Mouse (Mus musculus): ENCODE results near the gene Ttll5. TPM values are rescaled to one million over a fixed set of nuclear protein-coding genes. Genes with fewer than 3 reads are reported as not detected.

The Ttll5 gene
- polyA plus RNA-seq (2012; rRNA removed): 16.3 and 20.2 TPM in 2 replicates
- polyA plus RNA-seq (2014; fragmentation: Nextera tagmentation; extraction: Ambion mirVana): 13.9 and 14.6 TPM in 2 replicates

DNA sequence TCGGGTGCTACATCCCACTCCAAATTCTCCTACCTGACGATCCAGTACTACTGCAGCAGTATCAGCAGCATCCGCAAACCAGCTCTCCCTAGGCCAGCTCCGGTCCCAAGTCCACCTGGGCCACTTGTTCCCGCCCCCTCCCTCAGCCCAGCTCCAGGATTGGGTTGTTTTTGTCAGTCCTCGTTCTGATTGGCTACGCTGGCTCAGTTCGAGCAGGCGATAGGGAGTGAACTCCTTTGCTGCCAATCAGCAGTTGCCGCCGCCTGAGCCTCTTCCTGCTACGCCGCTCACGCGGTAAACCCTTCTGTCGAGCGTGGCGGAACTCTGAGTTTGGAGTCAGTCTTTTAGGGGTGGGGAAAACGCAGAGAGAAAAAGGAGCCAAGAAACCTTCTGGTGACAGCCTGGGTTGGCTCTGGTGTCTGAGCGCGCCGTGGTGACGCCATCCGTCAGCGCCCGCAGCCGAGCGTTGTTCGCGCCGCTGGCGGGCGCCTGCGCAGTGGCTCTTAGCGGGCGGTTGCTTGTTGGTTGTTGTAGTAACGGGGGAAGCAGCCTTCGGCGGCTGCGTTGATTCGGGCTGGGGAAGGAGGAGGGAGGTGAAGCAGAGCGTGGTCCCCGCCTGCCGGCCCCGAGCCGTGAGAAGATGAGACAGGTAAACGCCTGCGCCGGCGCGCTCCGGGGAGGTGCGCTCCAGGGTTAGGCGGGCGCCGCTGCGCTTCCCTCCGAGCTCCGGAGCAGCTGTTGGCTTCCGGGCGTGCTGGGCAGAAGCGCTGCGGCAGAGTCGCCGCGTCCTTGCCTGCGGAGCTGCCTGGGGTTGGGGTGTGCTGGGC lies at the start of gene Ttll5, which contains the start of gene Erg28:
TSS of gene Ttll5 (plus strand) at position 222 of the 827 bp plus-strand sequence.
TSS of gene Erg28 (minus strand) at position 113 of the 827 bp plus-strand sequence.
- TF ChIP-seq POLR2A (IDR thresholded peaks at IDR 0.05; ENCODE audit: borderline replicate concordance, extremely low read depth, insufficient read depth, insufficient read length): no peak
- Histone ChIP-seq H3K4me1 (ENCODE audit: control insufficient read depth, insufficient read depth, low read length) (peaks cover 8% of the 10 kb centered on the region; the same call in 1 of the 2 replicates), H3K4me2 (replicated peaks; ENCODE audit: low read depth, low read length, severe bottlenecking) (peak within 1 kb of the TSS; percentile 89), H3K27ac (replicated peaks; ENCODE audit: low read depth, low read length) (peak within 1 kb of the TSS; percentile 90), H3K4me3 (replicated peaks; ENCODE audit: low read length) (peak within 1 kb of the TSS; percentile 67), H3K27me3 (ENCODE audit: control insufficient read depth, insufficient read depth, low read length) (no peaks in the 10 kb centered on the region), H3K9ac (ENCODE audit: low read depth, low read length, severe bottlenecking) (peak within 1 kb of the TSS; percentile 74), H3K36me3 (ENCODE audit: control insufficient read depth, insufficient read depth, low read length) (peaks cover 33% of the 10 kb centered on the region), H3K9me3 (ENCODE audit: control insufficient read depth, low read length) (no peaks in the 10 kb centered on the region)
- ATAC-seq (ENCODE audit: low FRiP score, low read depth) (peak; percentile 98), DNase-seq (ENCODE audit: low spot score) (peak; percentile 95)
- under 1% methylated on average over 65 of the region's 67 CpGs for WGBS

GRCm38 (mm10) chr12:85778962-85779361 lies 45.5 kb upstream of the Ttll5 start:
- DNase-seq (ENCODE audit: low spot score) (no peak), ATAC-seq (ENCODE audit: low FRiP score, low read depth) (no peak)
- no peak for TF ChIP-seq POLR2A (IDR thresholded peaks at IDR 0.05; ENCODE audit: borderline replicate concordance, extremely low read depth, insufficient read depth, insufficient read length)
- Histone ChIP-seq H3K36me3 (ENCODE audit: control insufficient read depth, insufficient read depth, low read length) (no peaks in the 10 kb centered on the region), H3K27me3 (ENCODE audit: control insufficient read depth, insufficient read depth, low read length) (no peaks in the 10 kb centered on the region), H3K4me3 (replicated peaks; ENCODE audit: low read length) (no peak overlapping the region), H3K4me1 (ENCODE audit: control insufficient read depth, insufficient read depth, low read length) (no peaks in the 10 kb centered on the region), H3K9me3 (ENCODE audit: control insufficient read depth, low read length) (no peaks in the 10 kb centered on the region; the same call in 1 of the 2 replicates), H3K4me2 (replicated peaks; ENCODE audit: low read depth, low read length, severe bottlenecking) (no peak overlapping the region), H3K27ac (replicated peaks; ENCODE audit: low read depth, low read length) (no peak overlapping the region), H3K9ac (ENCODE audit: low read depth, low read length, severe bottlenecking) (no peak overlapping the region)
- 89% methylated on average over 2 of the region's 3 CpGs for WGBS

DNA sequence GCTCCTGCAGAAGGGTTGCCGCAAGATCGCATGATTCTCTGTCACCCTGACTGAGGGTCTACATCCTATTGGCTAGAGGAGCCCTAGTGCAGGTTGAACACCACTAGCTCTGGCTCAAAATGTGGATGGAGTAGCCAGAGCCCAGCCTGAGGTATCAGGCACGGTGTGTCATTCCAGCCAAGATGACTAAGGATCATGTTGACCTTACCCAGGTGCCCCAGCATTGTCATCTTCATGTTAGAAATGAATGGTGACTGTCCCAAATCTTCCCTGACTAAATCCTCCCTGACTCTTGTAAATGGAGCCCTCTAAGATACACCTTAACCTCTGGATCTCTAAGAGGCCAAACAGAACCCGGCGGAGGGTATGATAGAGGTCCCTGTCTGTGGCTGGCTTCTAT lies 44.8 kb upstream of the Ttll5 start:
- ATAC-seq (ENCODE audit: low FRiP score, low read depth): no peak
- Histone ChIP-seq H3K4me1 (ENCODE audit: control insufficient read depth, insufficient read depth, low read length) (peaks cover 2% of the 10 kb centered on the region; the same call in 1 of the 2 replicates), H3K9ac (ENCODE audit: low read depth, low read length, severe bottlenecking) (no peak overlapping the region), H3K9me3 (ENCODE audit: control insufficient read depth, low read length) (no peaks in the 10 kb centered on the region), H3K27me3 (ENCODE audit: control insufficient read depth, insufficient read depth, low read length) (no peaks in the 10 kb centered on the region), H3K36me3 (ENCODE audit: control insufficient read depth, insufficient read depth, low read length) (no peaks in the 10 kb centered on the region), H3K27ac (replicated peaks; ENCODE audit: low read depth, low read length) (no peak overlapping the region), H3K4me2 (replicated peaks; ENCODE audit: low read depth, low read length, severe bottlenecking) (no peak overlapping the region), H3K4me3 (replicated peaks; ENCODE audit: low read length) (no peak overlapping the region)
- TF ChIP-seq POLR2A (IDR thresholded peaks at IDR 0.05; ENCODE audit: borderline replicate concordance, extremely low read depth, insufficient read depth, insufficient read length): no peak
- WGBS: 95% methylated on average over 5 of the region's 5 CpGs
- no peak for DNase-seq (ENCODE audit: low spot score)

DNA sequence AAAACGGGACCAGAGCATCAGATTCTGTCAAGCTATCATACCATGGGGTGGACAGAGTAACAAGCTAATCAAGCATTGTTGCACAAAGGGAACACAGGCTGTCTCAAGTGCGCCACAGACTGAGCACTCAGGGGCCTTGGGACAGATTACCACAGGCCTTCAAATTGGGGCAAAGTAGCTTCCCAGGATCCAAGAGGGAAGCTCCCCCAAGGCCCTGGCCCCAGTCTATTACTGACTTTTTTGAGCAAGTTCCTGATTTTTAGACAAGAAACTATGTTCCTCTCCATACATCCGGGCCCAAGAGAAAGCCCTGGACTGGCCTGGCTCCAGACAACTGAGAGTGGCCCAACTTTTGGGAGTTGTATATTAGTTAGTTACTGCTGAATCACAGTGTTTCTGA lies 42.9 kb upstream of the Ttll5 start:
- no peak for TF ChIP-seq POLR2A (IDR thresholded peaks at IDR 0.05; ENCODE audit: borderline replicate concordance, extremely low read depth, insufficient read depth, insufficient read length)
- Histone ChIP-seq H3K4me1 (ENCODE audit: control insufficient read depth, insufficient read depth, low read length) (peaks cover 15% of the 10 kb centered on the region), H3K9me3 (ENCODE audit: control insufficient read depth, low read length) (no peaks in the 10 kb centered on the region), H3K9ac (ENCODE audit: low read depth, low read length, severe bottlenecking) (no peak overlapping the region), H3K36me3 (ENCODE audit: control insufficient read depth, insufficient read depth, low read length) (no peaks in the 10 kb centered on the region), H3K4me3 (replicated peaks; ENCODE audit: low read length) (no peak overlapping the region), H3K27ac (replicated peaks; ENCODE audit: low read depth, low read length) (no peak overlapping the region), H3K4me2 (replicated peaks; ENCODE audit: low read depth, low read length, severe bottlenecking) (no peak overlapping the region), H3K27me3 (ENCODE audit: control insufficient read depth, insufficient read depth, low read length) (no peaks in the 10 kb centered on the region)
- no peak for DNase-seq (ENCODE audit: low spot score)
- 82% methylated on average over 3 of the region's 3 CpGs for WGBS
- ATAC-seq (ENCODE audit: low FRiP score, low read depth): no peak

- H3K36me3 ChIP-seq (ENCODE audit: control insufficient read depth, insufficient read depth, low read length): no peaks in the 10 kb centered on the region
- no peak overlapping the region for H3K4me3 ChIP-seq (replicated peaks; ENCODE audit: low read length)
- H3K27ac ChIP-seq (replicated peaks; ENCODE audit: low read depth, low read length): no peak overlapping the region
- no peak for ATAC-seq (ENCODE audit: low FRiP score, low read depth)
- H3K9me3 ChIP-seq (ENCODE audit: control insufficient read depth, low read length): no peaks in the 10 kb centered on the region
- no peaks in the 10 kb centered on the region for H3K27me3 ChIP-seq (ENCODE audit: control insufficient read depth, insufficient read depth, low read length)
- WGBS: 27% methylated on average over 19 of the region's 19 CpGs
- no peak overlapping the region for H3K4me2 ChIP-seq (replicated peaks; ENCODE audit: low read depth, low read length, severe bottlenecking)
- no peak for TF ChIP-seq POLR2A (IDR thresholded peaks at IDR 0.05; ENCODE audit: borderline replicate concordance, extremely low read depth, insufficient read depth, insufficient read length)
- no peak for DNase-seq (ENCODE audit: low spot score)
- peaks cover 15% of the 10 kb centered on the region for H3K4me1 ChIP-seq (ENCODE audit: control insufficient read depth, insufficient read depth, low read length)
- H3K9ac ChIP-seq (ENCODE audit: low read depth, low read length, severe bottlenecking): no peak overlapping the region
Observed at GRCm38 (mm10) chr12:85784916-85785815, 39.3 kb upstream of the Ttll5 start.
